Comparison of ENCODE assay signal across 12 mouse cellular contexts in the genomic region with DNA sequence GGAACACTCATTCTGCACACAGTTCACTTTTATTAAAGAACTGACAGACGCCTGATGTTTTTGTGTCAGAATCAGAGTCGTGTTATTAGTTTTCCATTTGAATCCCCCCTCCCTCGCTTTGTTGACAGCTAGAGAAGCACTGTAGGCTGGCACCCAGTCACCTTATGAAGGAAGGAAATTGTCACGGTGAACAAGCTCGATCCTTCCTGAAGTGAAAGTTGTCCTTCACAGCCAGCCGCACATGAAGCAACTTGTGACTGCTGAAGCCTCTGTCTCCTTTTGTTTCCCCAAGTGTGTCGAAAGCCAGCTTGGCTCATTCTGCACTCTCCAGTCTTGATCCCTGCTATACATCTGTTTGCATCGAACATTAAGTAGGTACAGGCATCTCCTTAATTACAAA.
DNase-seq lines count a peak whose midpoint lies in the region; ATAC-seq and TF ChIP-seq lines count a peak whose summit lies in the region.
"Had no signal": no experiment of that assay in that cellular context is flagged by ENCODE, and none has a peak within 500 bp of the region (broad histone marks: within the 10 kb centered on the region; RNA-seq: fewer than 3 reads in every experiment).

No protein-coding gene starts in this region.

- TF ChIP-seq POLR2A in brain, embryonic 14.5 days (IDR thresholded peaks at IDR 0.05; ENCODE audit: borderline replicate concordance, extremely low read depth, insufficient read depth, insufficient read length, poor library complexity, severe bottlenecking) = no peak

- H3K36me3 ChIP-seq in forebrain, embryonic 15.5 days = peaks cover 3% of the 10 kb centered on the region
- H3K36me3 ChIP-seq in midbrain, embryonic 15.5 days (replicated peaks) = no peaks in the 10 kb centered on the region
- H3K36me3 ChIP-seq in intestine, postnatal 0 days (ENCODE audit: control insufficient read depth, insufficient read depth) = no peaks in the 10 kb centered on the region
- H3K36me3 ChIP-seq: heart, embryonic 12.5 days had no signal

- H3K27me3 ChIP-seq in forebrain, embryonic 15.5 days = no peaks in the 10 kb centered on the region
- H3K27me3 ChIP-seq in midbrain, embryonic 15.5 days (replicated peaks) = no peaks in the 10 kb centered on the region
- no peaks in the 10 kb centered on the region for H3K27me3 ChIP-seq in intestine, postnatal 0 days (replicated peaks; ENCODE audit: control insufficient read depth, insufficient read depth, low read length)
- H3K27me3 ChIP-seq: heart, embryonic 12.5 days; limb, embryonic 12.5 days had no signal

- no peak overlapping the region for H3K9ac ChIP-seq in forebrain, embryonic 15.5 days (replicated peaks)
- H3K9ac ChIP-seq in midbrain, embryonic 15.5 days = no peak overlapping the region
- no peak overlapping the region for H3K9ac ChIP-seq in intestine, postnatal 0 days (ENCODE audit: low read depth, low read length)
- H3K9ac ChIP-seq: heart, embryonic 12.5 days; limb, embryonic 12.5 days had no signal

- H3K4me3 ChIP-seq in left cerebral cortex, adult 2 months = no peak overlapping the region
- H3K4me3 ChIP-seq in forebrain, embryonic 15.5 days = no peak overlapping the region
- H3K4me3 ChIP-seq in midbrain, embryonic 15.5 days = no peak overlapping the region
- no peak overlapping the region for H3K4me3 ChIP-seq in intestine, postnatal 0 days (ENCODE audit: low read depth, low read length)
- H3K4me3 ChIP-seq: heart, embryonic 12.5 days; limb, embryonic 12.5 days had no signal

- no peak for DNase-seq in left cerebral cortex, adult 2 months (ENCODE audit: extremely low spot score in 1 of 2, low spot score in 2 of 2)
- no peak for DNase-seq in left cerebral cortex, adult 18-20 months (ENCODE audit: low spot score in 2 of 2)
- DNase-seq in brain, embryonic 14.5 days (ENCODE audit: low read depth) = peak; percentile 81
- DNase-seq in cerebellum, postnatal 25 days = no peak
- DNase-seq: embryo, embryonic 11 days; kidney, postnatal 25 days had no signal

- WGBS in forebrain, embryonic 15.5 days = 17% methylated on average over 8 of the region's 8 CpGs
- 21% methylated on average over 8 of the region's 8 CpGs for WGBS in midbrain, embryonic 15.5 days
- 64% methylated on average over 8 of the region's 8 CpGs for WGBS in intestine, postnatal 0 days

- H3K4me1 ChIP-seq in forebrain, embryonic 15.5 days = peaks cover 31% of the 10 kb centered on the region
- H3K4me1 ChIP-seq in midbrain, embryonic 15.5 days = peaks cover 23% of the 10 kb centered on the region
- H3K4me1 ChIP-seq in intestine, postnatal 0 days (replicated peaks; ENCODE audit: control insufficient read depth, insufficient read depth, low read length) = no peaks in the 10 kb centered on the region

- peak overlapping the region; percentile 28; the same call in 1 of the 2 replicates for H3K27ac ChIP-seq in left cerebral cortex, adult 2 months
- H3K27ac ChIP-seq in forebrain, embryonic 15.5 days (replicated peaks) = peak overlapping the region; percentile 87
- peak overlapping the region; percentile 76 for H3K27ac ChIP-seq in midbrain, embryonic 15.5 days
- no peak overlapping the region for H3K27ac ChIP-seq in intestine, postnatal 0 days (ENCODE audit: low read depth, low read length)

- no peak for ATAC-seq in forebrain, embryonic 15.5 days (replicated peaks)
- 0 out of 2 replicates have a peak, but pooled peaks have one; percentile 34 for ATAC-seq in midbrain, embryonic 15.5 days (replicated peaks)
- no peak for ATAC-seq in megakaryocyte, adult 5-6 weeks (ENCODE audit: poor library complexity, severe bottlenecking)
- ATAC-seq in intestine, postnatal 0 days = no peak

- H3K4me2 ChIP-seq in forebrain, embryonic 15.5 days (replicated peaks) = no peak overlapping the region
- peak overlapping the region; percentile 11 for H3K4me2 ChIP-seq in midbrain, embryonic 15.5 days
- H3K4me2 ChIP-seq in intestine, postnatal 0 days (replicated peaks; ENCODE audit: low read depth) = no peak overlapping the region
- H3K4me2 ChIP-seq: heart, embryonic 12.5 days; limb, embryonic 12.5 days had no signal

- no peak for TF ChIP-seq CTCF in left cerebral cortex, adult 2 months (IDR thresholded peaks at IDR 0.05)
- no peak for TF ChIP-seq CTCF in brain, embryonic 14.5 days (IDR thresholded peaks at IDR 0.05; ENCODE audit: borderline replicate concordance, extremely low read depth, insufficient read depth, insufficient read length)
- no peak for TF ChIP-seq CTCF in intestine, postnatal 0 days (IDR thresholded peaks at IDR 0.05; ENCODE audit: low read depth)

- H3K9me3 ChIP-seq in forebrain, embryonic 15.5 days = no peaks in the 10 kb centered on the region
- H3K9me3 ChIP-seq in midbrain, embryonic 15.5 days = no peaks in the 10 kb centered on the region
- H3K9me3 ChIP-seq in intestine, postnatal 0 days (ENCODE audit: control insufficient read depth) = no peaks in the 10 kb centered on the region
- H3K9me3 ChIP-seq: heart, embryonic 12.5 days; limb, embryonic 12.5 days had no signal

- intact Hi-C loops in left cerebral cortex, adult 2 months (cut with DNase I) = no loop called here
